Mouse (Mus musculus) c-Kit-positive CD71-negative TER-119-negative erythroid progenitor cells, embryonic 14.5 days (primary cell): Measurements from ENCODE around the gene Fam186b.

Experiments
- DNase-seq: peaks from one replicate; pipeline ENCODE4 v3.0.0-alpha.2; 2013; ENCODE audit warnings: low read depth

The Fam186b gene

DNA sequence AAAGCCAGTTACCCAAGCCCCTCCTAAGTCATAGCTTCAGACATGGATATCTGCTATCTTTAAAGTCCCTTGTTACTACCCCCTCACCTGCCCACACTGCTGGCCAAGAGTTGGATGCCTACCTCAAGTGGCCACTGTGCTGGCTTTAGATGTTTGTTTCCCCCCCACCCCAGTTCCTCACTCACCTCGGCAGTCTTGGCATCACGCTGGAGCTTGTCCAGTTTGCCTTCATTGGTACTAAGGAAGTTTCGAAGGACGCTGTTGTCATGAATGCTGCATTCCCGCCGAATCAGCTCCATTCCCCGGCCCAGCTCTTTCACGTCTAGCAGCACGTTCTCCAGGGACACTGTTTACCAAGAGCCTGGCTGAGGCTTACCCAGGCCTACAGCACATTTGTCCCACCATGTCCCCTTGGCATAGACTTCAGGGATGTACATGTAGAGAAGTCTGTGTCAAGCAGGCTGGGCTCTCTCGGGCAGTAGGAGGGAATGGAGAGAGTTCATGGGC lies 24.5 kb upstream of the Fam186b start:
- DNase-seq = no peak

DNA sequence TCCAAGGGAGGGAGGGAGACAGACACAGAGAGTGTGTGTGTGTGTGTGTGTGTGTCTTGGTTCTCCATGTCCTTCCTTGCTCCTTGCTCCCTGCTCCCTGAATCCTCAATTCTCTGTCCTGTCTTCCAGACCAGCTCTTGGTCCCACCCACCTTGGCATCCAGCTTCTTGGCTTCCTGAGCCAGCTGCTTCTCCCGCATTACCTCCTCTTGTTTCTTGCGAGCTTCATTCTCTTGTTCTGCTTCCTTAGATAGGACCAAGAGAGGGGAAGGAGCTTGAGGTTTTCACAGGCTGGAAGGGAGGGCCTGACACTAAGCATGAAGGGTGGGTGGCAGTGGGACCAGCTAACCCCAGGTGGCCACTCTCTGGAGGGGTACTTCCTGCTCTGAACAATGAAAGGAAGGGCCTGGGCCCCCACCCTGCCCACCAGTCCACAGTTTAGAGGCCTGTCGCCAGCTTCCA lies 23.8 kb upstream of the Fam186b start:
- DNase-seq = no peak

DNA sequence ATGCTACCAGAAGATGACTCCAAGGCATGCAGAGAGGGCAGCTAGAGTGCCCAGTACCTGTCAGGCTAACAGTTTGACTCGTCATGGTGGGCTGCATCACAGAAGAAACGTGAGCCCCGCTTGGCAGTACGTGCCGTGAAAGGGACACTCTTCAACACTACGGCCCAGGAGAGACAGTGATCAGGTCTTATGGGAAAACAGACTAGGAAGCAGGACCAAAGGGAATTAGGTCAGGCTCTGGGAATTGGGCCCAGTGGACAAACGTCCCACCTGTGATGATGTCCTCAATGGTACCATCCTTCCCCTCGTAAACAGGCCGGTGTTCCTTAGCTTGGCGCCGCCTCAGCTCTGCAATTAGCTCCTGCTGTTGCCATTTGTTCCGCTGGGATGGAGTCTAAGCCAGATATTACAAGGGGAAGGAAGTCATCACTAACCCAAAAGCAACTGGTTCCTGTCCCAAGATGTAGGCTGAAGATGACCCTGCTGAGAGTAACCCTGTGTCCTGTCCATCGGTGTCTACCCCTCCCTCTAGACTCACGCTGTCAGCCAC lies 23.2 kb upstream of the Fam186b start:
- no peak for DNase-seq

DNA sequence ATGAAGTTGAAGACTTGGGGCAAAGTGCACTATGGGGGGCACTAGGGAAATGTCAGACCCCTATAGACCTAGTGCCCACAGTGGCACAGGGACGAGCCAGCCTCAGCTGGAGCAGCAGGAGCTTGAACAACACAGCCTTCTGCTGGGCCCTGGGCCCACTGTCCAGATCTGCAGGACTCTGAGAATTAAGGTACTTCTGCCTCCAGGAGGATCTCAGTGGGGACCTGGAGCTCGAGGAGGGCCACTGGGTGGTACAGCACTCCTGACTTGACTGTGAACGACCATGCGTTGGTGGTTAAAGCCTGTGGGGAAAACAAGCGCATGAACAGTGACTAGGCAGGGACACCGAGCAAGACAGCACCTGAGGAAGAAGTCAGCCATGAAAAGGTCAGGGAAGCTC lies 22.4 kb upstream of the Fam186b start:
- no peak for DNase-seq

DNA sequence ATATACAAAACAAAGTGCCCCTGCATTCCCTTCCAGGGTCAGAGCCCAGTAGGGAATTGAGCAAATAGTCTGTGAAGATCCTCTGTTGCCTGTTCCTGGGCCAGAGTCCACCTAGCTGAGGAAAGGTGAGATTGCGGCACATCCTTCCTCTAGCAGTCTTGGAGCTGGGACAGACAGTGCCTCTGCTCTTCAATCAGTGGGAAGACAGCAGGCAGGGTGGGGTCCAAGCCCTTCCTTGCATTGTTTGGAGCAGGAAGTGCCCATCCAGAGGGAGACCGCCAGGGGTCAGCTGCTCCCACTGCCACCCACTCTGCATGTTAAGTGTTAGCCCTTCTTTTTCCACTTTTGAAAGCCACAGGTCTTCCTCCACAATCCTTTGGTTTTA lies 21.6 kb upstream of the Fam186b start:
- no peak for DNase-seq

DNA sequence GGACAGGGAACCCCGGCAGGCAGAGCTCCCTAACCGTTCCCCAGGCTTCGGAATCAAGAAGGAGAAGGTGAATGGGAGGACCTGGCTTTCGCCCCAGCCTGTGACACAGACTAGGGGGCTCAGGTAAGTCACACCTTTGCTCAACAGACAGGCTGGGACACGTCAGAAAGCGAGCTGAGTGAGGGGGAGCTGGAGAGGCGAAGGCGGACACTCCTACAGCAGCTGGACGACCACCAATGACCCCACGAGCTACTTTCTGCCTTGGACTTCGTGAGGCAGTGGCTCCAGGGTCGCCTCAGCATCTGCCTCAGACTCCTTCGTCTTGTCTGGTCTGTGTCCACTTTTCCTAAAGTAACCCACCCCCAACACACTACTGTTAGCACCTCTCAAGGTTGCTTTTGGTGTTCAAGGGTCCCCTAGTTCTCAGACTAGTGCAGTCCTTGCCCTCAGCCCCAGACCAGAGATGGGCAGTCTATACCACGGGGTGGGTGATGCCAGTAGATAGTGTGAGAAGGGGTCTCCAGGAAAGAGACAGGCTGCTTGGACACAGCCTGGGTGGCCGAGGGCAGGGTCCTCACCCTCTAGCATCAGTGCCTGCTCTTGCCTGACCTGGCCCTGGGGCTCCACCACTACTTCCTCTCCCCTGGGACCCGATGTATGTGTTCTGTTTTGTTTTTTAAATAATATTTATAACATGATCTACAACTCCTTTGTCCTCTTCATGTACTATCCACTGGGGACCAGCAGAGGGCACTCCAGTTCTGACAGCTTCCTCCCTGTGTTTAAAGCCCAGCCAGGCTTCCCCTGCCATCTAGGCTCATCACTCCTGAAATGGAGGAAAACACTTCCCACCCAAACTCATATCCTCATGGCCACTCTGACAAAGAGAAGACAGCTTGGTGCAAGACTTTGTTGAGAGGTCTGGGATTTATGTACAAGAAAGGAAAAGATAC lies 20.9 kb upstream of the Fam186b start:
- peak; percentile 66 for DNase-seq

DNA sequence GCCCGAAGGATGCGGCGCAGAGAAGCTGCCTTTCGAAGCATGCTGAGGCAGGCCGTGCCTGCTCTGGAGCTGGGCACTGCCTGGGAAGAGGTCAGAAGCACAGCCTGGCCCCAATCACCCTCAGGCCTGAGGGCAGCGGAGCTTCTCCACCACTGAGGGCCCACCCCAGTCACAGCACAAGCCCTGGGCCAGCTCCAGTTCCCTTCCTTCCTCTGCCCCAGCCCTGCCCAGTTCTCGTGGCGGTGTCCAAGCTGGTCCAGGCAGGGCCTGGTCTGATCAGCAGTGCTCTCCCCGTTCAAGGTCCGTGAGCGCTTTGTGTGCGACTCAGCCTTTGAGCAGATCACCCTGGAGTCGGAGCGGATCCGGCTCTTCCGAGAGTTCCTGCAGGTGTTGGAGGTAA lies 19.2 kb upstream of the Fam186b start:
- DNase-seq = no peak

DNA sequence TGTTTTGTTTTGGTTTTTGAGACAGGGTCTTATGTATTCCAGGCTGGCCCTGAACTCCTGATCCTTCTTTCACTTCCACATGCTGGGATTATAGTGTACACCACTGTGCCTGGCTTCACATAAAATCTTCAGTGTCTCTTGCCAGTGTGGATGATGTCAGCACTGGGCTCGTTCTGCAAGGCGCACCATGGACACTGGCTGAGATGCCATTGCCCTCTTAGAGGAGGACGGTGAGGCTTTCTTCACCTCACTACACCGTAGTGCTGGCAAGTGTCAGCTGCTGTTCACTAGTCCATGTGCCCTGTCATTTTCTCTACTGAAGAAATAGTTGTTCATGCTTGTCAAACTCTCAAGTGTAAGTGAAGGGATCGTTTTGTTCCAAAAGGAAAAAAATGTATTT lies 14.9 kb upstream of the Fam186b start:
- DNase-seq = no peak

DNA sequence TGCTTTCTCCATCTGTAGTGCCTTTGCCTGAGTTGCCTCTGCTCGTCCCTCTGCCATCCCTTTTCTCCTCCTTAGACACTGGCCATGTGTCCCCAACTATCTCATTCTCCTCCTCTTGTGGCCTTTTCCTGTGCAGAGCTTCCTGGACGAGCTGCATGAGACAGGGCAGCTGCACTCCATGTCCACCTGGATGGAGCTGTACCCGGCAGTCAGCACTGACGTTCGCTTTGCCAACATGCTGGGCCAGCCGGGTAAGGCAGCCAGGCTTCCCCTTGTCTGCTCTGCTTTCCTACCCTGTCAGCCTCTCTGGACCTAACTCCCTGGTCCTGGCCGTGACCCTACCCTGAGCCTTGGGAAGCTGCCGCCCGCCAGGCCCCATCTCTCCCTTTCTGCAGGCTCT lies 13.9 kb upstream of the Fam186b start:
- no peak for DNase-seq

DNA sequence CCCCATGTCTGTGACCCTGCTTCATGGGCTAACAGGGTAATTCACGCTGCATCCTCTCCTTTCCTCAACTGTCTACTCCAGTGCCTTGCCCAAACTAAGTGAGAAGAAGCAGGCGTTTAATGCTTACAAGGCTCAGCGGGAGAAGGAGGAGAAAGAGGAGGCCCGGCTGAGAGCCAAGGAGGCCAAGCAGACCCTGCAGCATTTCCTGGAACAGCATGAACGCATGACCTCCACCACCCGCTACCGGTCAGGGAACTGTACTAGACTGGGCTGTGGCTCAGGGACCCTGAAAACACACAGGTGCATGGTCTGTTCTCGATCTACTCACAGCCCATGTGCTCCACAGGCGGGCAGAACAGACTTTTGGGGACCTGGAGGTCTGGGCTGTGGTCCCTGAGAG lies 11.8 kb upstream of the Fam186b start:
- no peak for DNase-seq

DNA sequence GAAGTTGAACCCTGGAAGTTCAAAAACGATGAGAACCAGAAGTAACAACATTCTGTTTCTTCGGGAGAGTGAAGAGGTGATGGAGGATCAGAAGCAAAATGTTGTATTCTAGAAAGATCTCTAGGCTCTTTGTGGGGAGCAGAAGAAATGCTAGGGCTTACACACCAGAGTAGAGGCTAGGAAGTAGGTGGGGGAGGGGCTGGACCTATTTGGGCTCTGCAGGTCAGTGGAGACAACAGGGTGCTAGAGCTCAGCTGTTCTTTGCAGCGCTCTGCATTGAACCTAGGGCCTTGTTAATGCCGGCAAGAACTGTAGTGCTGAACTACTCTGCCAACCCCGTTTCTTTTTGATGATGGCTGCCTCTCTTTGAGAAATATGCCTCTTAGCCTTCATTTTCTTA lies 525 bp upstream of the Fam186b start:
- no peak for DNase-seq

DNA sequence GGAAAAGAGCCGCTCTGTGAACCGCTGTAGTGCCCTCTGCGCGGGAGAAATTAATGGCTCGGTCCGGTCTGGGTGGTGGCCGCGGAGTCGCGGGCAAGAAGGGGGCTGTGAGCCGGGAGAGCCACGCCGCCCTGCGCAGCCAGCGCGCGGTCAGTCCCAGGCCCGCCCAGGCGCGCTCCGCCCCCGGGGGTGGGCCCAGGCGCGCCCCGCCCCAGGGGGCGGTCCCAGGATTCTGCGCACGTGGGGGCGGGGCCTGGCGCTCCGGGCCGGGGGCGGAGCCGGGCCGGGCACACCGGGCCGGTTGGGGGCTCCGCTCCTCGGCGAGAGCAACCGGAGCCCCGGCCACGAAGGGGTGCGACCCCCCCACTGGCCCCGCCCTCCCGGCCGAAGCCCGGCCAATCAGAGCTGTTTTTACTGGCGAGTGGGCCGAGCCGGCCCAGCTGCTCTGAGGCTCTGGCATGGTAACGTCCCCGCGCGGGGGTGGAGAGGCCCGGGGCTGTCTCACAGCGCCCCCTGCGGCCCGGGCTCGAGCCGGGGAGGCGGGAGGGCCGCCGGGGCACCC lies 794 bp downstream of the Fam186b start, which contains the start of gene Prpf40b:
Prpf40b (plus strand) TSS at position 275 of the 562 bp plus-strand sequence.
- DNase-seq = peak; percentile 69

DNA sequence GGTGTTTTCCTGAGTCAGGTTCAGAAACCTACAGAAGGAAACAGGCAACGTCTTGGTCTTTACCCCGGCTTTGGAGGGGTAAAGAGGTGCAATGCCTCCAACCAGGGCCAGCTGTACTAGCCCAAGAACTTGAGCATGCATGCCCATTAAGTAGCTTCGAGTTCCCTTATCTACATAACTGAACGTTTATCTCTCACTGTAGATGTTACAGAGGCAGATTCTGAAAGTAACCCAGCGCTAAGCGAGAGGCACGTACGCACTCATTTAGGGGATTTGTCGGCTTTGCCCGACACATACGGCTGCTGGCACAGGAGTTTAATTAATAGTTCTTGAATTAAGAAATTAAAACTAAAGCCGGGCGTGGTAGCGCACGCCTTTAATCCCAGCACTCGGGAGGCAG lies 1.4 kb downstream of the Fam186b start:
- DNase-seq = no peak

DNA sequence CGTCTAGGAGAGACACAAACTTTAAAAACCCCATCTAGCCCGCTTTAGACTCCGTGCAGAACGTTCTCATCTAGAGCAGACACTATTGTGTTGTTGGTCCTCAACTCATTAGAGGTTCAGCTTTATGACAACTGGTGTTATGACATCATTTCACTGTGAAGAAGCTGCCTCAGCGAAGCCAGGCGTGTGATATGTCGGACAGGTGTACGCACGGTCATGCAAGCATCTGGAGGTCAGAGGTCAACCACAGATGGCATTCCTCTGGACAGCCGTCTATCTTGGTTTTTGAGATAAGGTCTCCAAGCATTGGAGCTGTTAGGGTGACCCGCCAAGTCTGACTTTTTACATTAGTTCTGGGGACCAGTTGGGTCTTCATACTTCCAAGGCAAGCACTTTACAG lies 5.1 kb downstream of the Fam186b start:
- DNase-seq = no peak

DNA sequence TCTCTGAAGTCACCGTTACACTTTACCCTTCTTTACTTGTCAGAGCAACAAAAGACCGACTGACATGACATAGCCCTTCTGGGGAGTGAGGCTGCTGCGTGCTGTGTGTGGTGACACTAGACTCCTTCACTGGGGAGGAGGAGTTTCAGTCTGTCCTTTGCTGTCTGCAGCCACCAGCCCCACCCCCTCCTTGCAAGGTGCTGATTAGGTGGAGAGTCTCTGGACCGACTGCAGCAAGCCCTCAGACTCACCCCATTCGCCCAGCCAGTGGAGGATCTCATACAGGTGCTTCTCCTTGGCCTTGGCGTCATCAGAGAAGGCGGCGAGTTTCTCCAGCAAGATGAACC lies 10.5 kb downstream of the Fam186b start:
- no peak for DNase-seq

DNA sequence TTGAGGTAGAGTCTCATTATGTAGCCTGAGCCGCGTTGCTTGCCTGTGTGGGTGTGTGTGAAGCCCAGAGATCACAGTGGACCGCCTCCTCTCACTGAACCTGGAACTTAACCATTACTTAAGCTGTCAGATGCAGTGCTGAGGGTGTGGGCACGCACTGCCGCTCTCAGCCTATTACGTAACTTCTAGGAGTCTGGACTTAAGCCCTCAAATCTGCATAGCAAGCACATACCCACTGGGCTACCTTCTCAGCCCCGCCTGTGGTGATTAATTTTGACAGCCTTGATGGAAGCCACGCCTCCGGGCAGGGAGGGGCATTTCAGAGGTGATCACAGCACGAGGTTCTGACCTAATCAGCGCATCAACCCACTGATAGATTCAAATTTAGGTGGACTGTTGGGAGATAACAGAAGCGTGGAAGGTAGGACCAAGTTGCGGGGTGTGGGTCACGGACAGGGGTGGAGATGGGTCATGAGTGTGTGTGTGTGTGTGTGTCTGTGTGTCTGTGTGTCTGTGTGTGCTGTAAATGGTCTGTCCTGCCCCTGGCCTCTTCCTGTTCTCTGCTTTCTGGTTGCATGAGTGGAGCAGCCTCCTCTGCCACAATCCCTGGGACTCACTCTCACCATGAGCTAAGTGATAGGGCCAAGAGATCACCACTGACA lies 11.0 kb downstream of the Fam186b start:
- DNase-seq = peak; percentile 55

DNA sequence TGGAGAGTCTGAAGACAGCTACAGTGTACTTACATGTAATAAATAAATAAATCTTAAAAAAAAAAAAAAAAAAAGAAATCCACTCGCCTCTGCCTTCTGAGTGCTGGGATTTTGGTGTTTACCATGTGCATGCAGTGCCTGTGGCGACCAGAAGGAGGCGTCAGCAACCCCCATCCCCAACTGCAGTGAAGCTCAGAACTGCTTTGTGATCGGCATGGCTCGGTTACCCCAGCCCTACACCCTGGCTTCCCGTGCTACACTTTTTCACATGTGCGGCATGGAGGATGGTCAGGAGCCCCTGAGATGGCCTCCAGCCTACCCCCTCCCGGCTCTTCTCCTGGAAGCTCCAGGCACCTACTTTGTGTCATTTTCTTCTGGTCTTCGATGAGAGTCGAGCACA lies 12.2 kb downstream of the Fam186b start:
- no peak for DNase-seq

DNA sequence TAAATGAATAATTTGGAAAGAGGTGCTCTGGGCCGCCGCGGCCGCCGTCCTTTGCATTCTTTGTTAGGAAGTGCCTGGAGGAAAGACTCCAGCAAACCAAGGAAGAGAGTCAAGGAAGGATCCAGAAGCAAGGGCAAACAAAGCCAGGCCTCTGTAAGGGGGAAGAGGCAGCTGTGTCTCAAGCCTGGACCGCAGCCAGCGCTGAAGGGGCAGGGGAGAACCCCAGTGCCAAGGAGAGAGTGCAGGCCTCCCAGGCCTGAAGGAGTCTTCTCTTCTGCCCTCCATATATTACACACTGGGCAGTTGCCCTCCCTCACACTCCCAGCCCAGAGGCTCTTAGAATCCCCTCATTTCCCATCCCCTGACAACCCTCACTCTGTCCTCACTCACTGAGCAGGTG lies 17.4 kb downstream of the Fam186b start:
- DNase-seq = no peak

DNA sequence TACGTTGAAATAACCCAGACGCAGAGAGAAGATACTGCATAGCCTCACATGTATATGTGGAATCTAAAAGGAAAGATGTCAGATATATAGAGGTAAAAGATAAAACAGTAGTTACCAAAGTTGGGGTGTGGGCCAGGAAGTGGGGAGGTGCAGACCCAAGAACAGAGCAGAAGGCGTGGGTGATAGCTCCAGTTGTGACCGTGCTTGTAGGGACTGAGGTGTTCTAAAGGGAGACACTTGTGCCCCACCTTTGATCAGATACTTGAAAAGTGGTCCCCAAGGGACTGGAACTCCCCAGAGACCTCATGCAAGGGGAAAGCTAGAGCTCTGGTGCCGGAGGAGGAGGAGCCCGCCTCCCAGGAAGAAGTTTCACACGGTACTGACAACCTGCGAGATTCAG lies 19.6 kb downstream of the Fam186b start:
- no peak for DNase-seq

DNA sequence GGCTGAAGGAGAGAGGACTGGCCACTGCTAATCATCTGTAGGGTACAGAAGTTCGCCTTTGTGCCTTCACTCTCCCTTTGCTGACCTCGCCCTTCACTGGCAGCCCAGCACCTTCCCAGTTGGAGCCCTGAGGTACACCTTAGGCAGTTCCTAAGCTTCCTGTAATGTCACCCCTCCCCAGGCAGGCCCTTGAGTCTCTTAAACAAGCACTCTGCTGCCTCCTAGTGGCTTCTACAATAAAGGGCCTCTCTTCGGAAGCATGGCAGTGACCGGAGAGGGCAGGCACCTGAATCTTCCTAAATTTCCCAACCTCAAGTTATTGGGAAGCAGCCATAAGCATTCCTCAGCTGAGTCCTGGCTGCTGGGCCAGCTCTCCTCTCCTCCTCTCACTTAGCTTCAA lies 30.0 kb downstream of the Fam186b start:
- DNase-seq = peak; percentile 70

DNA sequence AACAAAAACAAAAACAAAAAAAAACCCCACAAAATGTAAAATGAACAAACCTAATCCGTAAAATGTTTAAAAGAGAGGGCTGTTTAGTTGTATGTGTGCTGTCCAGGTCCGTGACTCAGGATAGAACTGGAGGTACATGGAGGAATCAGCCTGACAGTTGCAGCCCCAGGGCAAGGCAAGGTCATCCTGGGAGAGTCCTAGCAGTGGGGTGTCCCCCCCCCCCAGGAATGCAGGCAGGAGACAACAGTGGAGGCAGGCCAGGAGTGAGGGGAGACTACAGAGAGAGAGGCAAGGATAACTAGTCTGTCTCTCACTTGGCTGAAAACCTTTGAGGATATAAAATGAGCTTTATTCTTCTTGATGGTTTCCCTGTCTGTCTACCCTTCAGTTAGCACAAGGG lies 31.3 kb downstream of the Fam186b start:
- no peak for DNase-seq

DNA sequence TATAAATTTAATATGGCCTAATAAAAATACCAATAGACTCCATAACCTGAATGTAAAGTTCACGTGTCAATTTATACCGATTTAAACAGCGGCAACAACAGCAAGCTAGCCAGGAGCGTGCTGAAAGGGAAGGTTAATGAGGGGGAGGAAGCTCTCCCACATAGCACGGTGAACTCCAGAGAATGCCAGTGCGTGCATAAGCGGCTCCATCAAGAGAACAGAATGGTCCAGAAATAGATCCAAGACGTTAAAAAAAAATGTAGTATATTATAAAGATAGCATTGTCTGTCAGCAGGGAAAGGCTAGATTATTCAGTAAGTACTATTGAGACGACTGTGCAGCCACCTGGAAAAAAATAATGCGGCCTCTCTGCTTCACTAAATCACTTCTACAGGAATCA lies 33.0 kb downstream of the Fam186b start:
- no peak for DNase-seq
